Mouse (Mus musculus): Measurements from ENCODE around the gene Gpc4. TPM values are rescaled to one million over a fixed set of nuclear protein-coding genes. Genes with fewer than 3 reads are reported as not detected.

Gene Gpc4
- polyA plus RNA-seq, 1 experiment from 2014 or later = 6.3 TPM

GRCm38 (mm10) chrX:52140316-52140715 lies 24.7 kb downstream of the Gpc4 start:
- Histone ChIP-seq H3K36me3 (no peaks in the 10 kb centered on the region), H3K4me3 (no peak overlapping the region), H3K27ac (no peak overlapping the region), H3K9ac (no peak overlapping the region), H3K27me3 (replicated peaks) (no peaks in the 10 kb centered on the region), H3K9me3 (replicated peaks) (no peaks in the 10 kb centered on the region), H3K4me2 (no peak overlapping the region), H3K4me1 (peaks cover 21% of the 10 kb centered on the region)
- no peak for ATAC-seq

- no peak for ATAC-seq
- 68% methylated on average over 2 of the region's 2 CpGs for WGBS (ENCODE audit: insufficient replicate concordance)
- no peak overlapping the region for H3K4me3 ChIP-seq
- 0 out of 2 replicates have a peak, but pooled peaks cover 3% of the 10 kb centered on the region for H3K4me1 ChIP-seq
- no peak overlapping the region for H3K4me2 ChIP-seq
- H3K27me3 ChIP-seq (replicated peaks) = no peaks in the 10 kb centered on the region
- H3K9ac ChIP-seq = no peak overlapping the region
- H3K9me3 ChIP-seq (replicated peaks) = no peaks in the 10 kb centered on the region
- no peaks in the 10 kb centered on the region for H3K36me3 ChIP-seq
- no peak overlapping the region for H3K27ac ChIP-seq
Observed at GRCm38 (mm10) chrX:52138461-52139075, 26.5 kb downstream of the Gpc4 start.

DNA sequence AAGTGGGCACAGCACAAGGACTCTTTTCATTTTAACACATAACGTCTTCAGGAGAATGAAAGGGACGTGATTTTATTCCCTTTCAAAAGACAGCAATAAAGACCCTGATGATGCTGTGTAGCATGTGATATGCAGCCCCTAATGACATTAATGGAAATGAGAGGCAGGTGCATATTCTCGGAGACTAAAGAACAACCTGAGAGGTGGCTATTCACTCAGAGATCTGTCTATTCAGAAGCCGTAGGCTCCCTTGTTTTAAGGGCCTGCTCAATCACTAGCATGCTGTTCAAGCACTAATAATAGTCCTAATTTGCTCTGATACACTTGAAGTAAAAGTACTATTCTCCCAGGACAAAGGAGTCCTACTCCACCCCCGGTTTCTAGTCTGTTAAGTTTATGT lies 27.0 kb downstream of the Gpc4 start:
- H3K36me3 ChIP-seq = no peaks in the 10 kb centered on the region
- ATAC-seq = no peak
- no peak overlapping the region for H3K27ac ChIP-seq
- H3K27me3 ChIP-seq (replicated peaks) = no peaks in the 10 kb centered on the region
- no peak overlapping the region for H3K4me2 ChIP-seq
- WGBS (ENCODE audit: insufficient replicate concordance) = 81% methylated on average over 5 of the region's 5 CpGs
- H3K9me3 ChIP-seq (replicated peaks) = no peaks in the 10 kb centered on the region
- H3K4me1 ChIP-seq = 0 out of 2 replicates have a peak, but pooled peaks cover 3% of the 10 kb centered on the region
- no peak overlapping the region for H3K4me3 ChIP-seq
- H3K9ac ChIP-seq = no peak overlapping the region

DNA sequence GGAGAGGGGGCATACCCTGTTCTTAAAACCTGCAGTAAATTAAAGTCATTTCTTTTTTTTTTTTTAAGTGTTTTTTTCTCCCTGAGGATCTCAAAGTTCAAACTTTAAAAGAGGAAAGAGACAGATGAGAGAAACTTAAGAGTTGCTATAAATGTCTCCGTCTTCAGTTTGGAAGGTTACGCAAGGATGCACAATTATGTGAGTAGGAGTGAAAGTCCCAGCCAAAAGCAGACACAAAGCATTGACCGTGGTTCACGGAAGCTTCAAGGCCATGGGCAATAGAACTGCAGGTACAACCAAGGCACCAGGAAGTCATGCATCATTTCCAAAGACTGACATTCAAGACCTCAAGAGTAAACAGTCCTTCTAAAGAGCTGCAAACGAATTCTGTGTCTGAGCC lies 28.5 kb downstream of the Gpc4 start:
- Histone ChIP-seq H3K4me3 (no peak overlapping the region), H3K27me3 (replicated peaks) (no peaks in the 10 kb centered on the region), H3K9me3 (replicated peaks) (no peaks in the 10 kb centered on the region), H3K4me2 (no peak overlapping the region), H3K4me1 (no peaks in the 10 kb centered on the region), H3K27ac (no peak overlapping the region), H3K9ac (no peak overlapping the region), H3K36me3 (no peaks in the 10 kb centered on the region)
- 78% methylated on average over 5 of the region's 5 CpGs for WGBS (ENCODE audit: insufficient replicate concordance)
- ATAC-seq = no peak

DNA sequence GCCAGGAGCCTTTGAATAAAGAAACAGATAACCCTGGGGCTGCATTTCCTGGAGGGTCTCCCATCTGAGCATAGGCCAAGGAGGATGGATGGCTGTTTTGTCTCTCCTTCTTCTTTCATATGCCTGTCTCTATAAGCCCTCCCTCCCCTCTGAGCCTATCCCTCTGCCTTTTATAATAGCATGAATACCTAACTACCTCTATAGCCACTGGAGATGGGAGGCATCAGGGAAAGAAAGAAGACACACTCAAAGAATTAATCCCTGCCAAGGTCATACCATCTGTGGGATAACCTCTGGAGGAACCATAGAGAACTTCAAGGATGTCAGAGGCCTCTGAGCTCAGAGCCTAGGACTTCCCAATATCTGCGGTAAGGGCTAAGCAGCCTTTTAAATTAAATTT lies 35.4 kb downstream of the Gpc4 start:
- 87% methylated on average over 1 of the region's 1 CpGs for WGBS (ENCODE audit: insufficient replicate concordance)
- Histone ChIP-seq H3K27me3 (replicated peaks) (no peaks in the 10 kb centered on the region), H3K36me3 (no peaks in the 10 kb centered on the region), H3K9ac (no peak overlapping the region), H3K4me3 (no peak overlapping the region), H3K9me3 (replicated peaks) (no peaks in the 10 kb centered on the region), H3K4me2 (no peak overlapping the region), H3K27ac (no peak overlapping the region), H3K4me1 (no peaks in the 10 kb centered on the region)
- ATAC-seq = no peak

- WGBS (ENCODE audit: insufficient replicate concordance) = 80% methylated on average over 4 of the region's 4 CpGs
- H3K4me1 ChIP-seq = 0 out of 2 replicates have a peak, but pooled peaks cover 2% of the 10 kb centered on the region
- ATAC-seq = no peak
- no peaks in the 10 kb centered on the region for H3K9me3 ChIP-seq (replicated peaks)
- H3K36me3 ChIP-seq = no peaks in the 10 kb centered on the region
- no peak overlapping the region for H3K4me2 ChIP-seq
- no peak overlapping the region for H3K4me3 ChIP-seq
- no peak overlapping the region for H3K9ac ChIP-seq
- H3K27ac ChIP-seq = no peak overlapping the region
- H3K27me3 ChIP-seq (replicated peaks) = no peaks in the 10 kb centered on the region; the same call in 1 of the 2 replicates
Observed at GRCm38 (mm10) chrX:52128794-52129193, 36.3 kb downstream of the Gpc4 start.

DNA sequence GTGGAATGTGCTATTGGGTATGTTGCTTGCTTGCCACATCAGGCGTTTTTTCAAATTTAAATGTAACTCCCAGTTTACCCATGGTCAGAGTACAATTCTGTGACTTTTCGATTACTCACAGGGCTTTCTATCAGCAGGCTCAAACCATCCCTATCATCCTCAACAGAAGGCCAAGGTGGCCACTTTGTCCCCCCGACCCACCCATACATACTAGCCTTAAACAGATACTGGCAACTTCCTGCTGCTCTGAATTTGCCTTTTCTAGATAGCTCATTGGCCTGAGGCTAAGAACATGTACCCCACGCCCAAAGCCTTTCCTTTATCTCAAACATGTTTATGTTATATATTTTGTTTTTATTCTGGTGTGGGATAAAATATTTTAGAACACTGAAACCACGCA lies 51.4 kb downstream of the Gpc4 start:
- Histone ChIP-seq H3K27me3 (replicated peaks) (no peaks in the 10 kb centered on the region; the same call in 1 of the 2 replicates), H3K9ac (no peak overlapping the region), H3K36me3 (no peaks in the 10 kb centered on the region), H3K4me2 (no peak overlapping the region), H3K27ac (peak overlapping the region; percentile 56; the same call in 1 of the 2 replicates), H3K4me1 (peaks cover 21% of the 10 kb centered on the region), H3K9me3 (replicated peaks) (no peaks in the 10 kb centered on the region), H3K4me3 (no peak overlapping the region)
- ATAC-seq = peak; percentile 88
- WGBS (ENCODE audit: insufficient replicate concordance) = 44% methylated on average over 5 of the region's 5 CpGs

- Histone ChIP-seq H3K9ac (no peak overlapping the region), H3K9me3 (replicated peaks) (no peaks in the 10 kb centered on the region), H3K27ac (no peak overlapping the region), H3K36me3 (no peaks in the 10 kb centered on the region), H3K4me3 (no peak overlapping the region), H3K4me2 (no peak overlapping the region), H3K4me1 (peaks cover 17% of the 10 kb centered on the region), H3K27me3 (replicated peaks) (no peaks in the 10 kb centered on the region; the same call in 1 of the 2 replicates)
- no peak for ATAC-seq
- WGBS (ENCODE audit: insufficient replicate concordance) = 26% methylated on average over 2 of the region's 2 CpGs
Observed at GRCm38 (mm10) chrX:52109663-52110062, 55.4 kb downstream of the Gpc4 start.

- Histone ChIP-seq H3K27ac (no peak overlapping the region), H3K4me1 (peaks cover 10% of the 10 kb centered on the region), H3K9ac (no peak overlapping the region), H3K36me3 (no peaks in the 10 kb centered on the region), H3K27me3 (replicated peaks) (no peaks in the 10 kb centered on the region; the same call in 1 of the 2 replicates), H3K9me3 (replicated peaks) (no peaks in the 10 kb centered on the region), H3K4me2 (no peak overlapping the region), H3K4me3 (no peak overlapping the region)
- WGBS (ENCODE audit: insufficient replicate concordance) = 71% methylated on average over 1 of the region's 1 CpGs
- ATAC-seq = no peak
Observed at GRCm38 (mm10) chrX:52108966-52109365, 56.1 kb downstream of the Gpc4 start.

GRCm38 (mm10) chrX:52103771-52104170 lies 61.3 kb downstream of the Gpc4 start:
- no peak for ATAC-seq
- Histone ChIP-seq H3K4me1 (peaks cover 23% of the 10 kb centered on the region), H3K4me2 (no peak overlapping the region), H3K4me3 (no peak overlapping the region), H3K27ac (no peak overlapping the region), H3K36me3 (no peaks in the 10 kb centered on the region), H3K9me3 (replicated peaks) (no peaks in the 10 kb centered on the region), H3K27me3 (replicated peaks) (no peaks in the 10 kb centered on the region), H3K9ac (no peak overlapping the region)
- 84% methylated on average over 1 of the region's 1 CpGs for WGBS (ENCODE audit: insufficient replicate concordance)

DNA sequence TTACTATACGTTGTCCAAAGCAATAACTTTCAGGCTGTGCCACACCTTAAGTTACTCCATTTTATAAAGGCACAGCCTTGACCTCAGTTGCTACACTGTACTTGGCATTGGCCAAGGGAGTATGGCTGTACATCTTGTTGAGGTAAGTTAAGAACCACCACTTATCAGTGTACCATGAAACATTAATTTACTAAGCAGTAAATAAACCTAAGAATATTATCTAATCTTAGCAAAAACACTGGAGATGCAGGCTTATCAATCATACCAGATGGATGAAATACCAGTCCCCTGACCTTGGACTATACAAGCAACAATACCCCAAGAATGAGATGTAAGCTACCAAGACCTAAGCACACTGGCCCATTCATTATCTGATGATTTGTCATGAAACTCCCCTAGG lies 63.1 kb downstream of the Gpc4 start:
- peak overlapping the region; percentile 87 for H3K27ac ChIP-seq
- peak overlapping the region; percentile 50 for H3K4me2 ChIP-seq
- no peaks in the 10 kb centered on the region for H3K27me3 ChIP-seq (replicated peaks)
- no peaks in the 10 kb centered on the region for H3K9me3 ChIP-seq (replicated peaks)
- H3K36me3 ChIP-seq = no peaks in the 10 kb centered on the region
- no peak overlapping the region for H3K9ac ChIP-seq
- peak; percentile 85 for ATAC-seq
- WGBS (ENCODE audit: insufficient replicate concordance) = 22% methylated on average over 1 of the region's 1 CpGs
- H3K4me1 ChIP-seq = peaks cover 23% of the 10 kb centered on the region
- H3K4me3 ChIP-seq = no peak overlapping the region

- Histone ChIP-seq H3K9me3 (replicated peaks) (no peaks in the 10 kb centered on the region), H3K4me3 (no peak overlapping the region), H3K4me1 (peaks cover 23% of the 10 kb centered on the region), H3K4me2 (peak overlapping the region; percentile 50), H3K36me3 (no peaks in the 10 kb centered on the region), H3K27ac (peak overlapping the region; percentile 87), H3K27me3 (replicated peaks) (no peaks in the 10 kb centered on the region), H3K9ac (no peak overlapping the region)
- peak; percentile 89 for ATAC-seq
- WGBS (ENCODE audit: insufficient replicate concordance) = 14% methylated on average over 6 of the region's 6 CpGs
Observed at GRCm38 (mm10) chrX:52101445-52101844, 63.6 kb downstream of the Gpc4 start.

All from liver, embryonic 12.5 days (tissue).